Mouse (Mus musculus) hindbrain, embryonic 15.5 days (tissue): Measurements from ENCODE around the gene Arhgap22. TPM values are rescaled to one million over a fixed set of nuclear protein-coding genes. Genes with fewer than 3 reads are reported as not detected.

ENCODE experiments used
- ATAC-seq: fragments of 200-750 bp; cut with Nextera tagmentation; 2 replicates; pipeline ENCODE4 v1.8.0; 2017; ENCODE audit warnings: low read depth, moderate number of reproducible peaks, moderate TSS enrichment; ENCODE audit not compliant: low FRiP score
- H3K27ac ChIP-seq: fragments of 300-500 bp; sonication (generic); replicated peaks from 2 replicates; pipeline ENCODE4 v1.5.1; 2015; ENCODE audit warnings: mild to moderate bottlenecking, inconsistent platforms
- H3K27me3 ChIP-seq: fragments of 300-500 bp; sonication (generic); 2 replicates; pipeline ENCODE4 v1.6.1; 2015; ENCODE audit warnings: control low read depth, inconsistent platforms
- H3K36me3 ChIP-seq: fragments of 300-500 bp; sonication (generic); 2 replicates; pipeline ENCODE4 v1.6.1; 2015; ENCODE audit warnings: control low read depth, inconsistent platforms
- H3K4me1 ChIP-seq: fragments of 300-500 bp; sonication (generic); replicated peaks from 2 replicates; pipeline ENCODE4 v1.6.1; 2015; ENCODE audit warnings: control low read depth, inconsistent platforms
- H3K4me2 ChIP-seq: fragments of 300-500 bp; sonication (generic); 2 replicates; pipeline ENCODE4 v1.6.1; 2015; ENCODE audit warnings: moderate library complexity, mild to moderate bottlenecking, inconsistent platforms
- H3K4me3 ChIP-seq: fragments of 300-500 bp; sonication (generic); 2 replicates; pipeline ENCODE4 v1.5.1; 2015; ENCODE audit warnings: mild to moderate bottlenecking, inconsistent platforms
- H3K9ac ChIP-seq: fragments of 300-500 bp; sonication (generic); 2 replicates; pipeline ENCODE4 v1.6.1; 2015; ENCODE audit warnings: inconsistent platforms
- H3K9me3 ChIP-seq: fragments of 300-500 bp; sonication (generic); 2 replicates; pipeline ENCODE4 v1.6.1; 2016; ENCODE audit warnings: control low read depth, inconsistent platforms
- WGBS: fragments of 180-500 bp; shearing (Covaris S2); methylation state at CpG from one replicate; pipeline ENCODE4 v1.1.7; 2015; 5-methylcytosine and 5-hydroxymethylcytosine counted together
- polyA plus RNA-seq: library from polyadenylated mRNA; unstranded; fragments of >200 nt; fragmentation: Nextera tagmentation; extraction: Ambion mirVana; gene quantifications from 2 replicates; pipeline ENCODE4 v1.2.1, GENCODE M21; 2015

Arhgap22 gene
- polyA plus RNA-seq, 1 experiment from 2014 or later = 2.6 TPM

DNA sequence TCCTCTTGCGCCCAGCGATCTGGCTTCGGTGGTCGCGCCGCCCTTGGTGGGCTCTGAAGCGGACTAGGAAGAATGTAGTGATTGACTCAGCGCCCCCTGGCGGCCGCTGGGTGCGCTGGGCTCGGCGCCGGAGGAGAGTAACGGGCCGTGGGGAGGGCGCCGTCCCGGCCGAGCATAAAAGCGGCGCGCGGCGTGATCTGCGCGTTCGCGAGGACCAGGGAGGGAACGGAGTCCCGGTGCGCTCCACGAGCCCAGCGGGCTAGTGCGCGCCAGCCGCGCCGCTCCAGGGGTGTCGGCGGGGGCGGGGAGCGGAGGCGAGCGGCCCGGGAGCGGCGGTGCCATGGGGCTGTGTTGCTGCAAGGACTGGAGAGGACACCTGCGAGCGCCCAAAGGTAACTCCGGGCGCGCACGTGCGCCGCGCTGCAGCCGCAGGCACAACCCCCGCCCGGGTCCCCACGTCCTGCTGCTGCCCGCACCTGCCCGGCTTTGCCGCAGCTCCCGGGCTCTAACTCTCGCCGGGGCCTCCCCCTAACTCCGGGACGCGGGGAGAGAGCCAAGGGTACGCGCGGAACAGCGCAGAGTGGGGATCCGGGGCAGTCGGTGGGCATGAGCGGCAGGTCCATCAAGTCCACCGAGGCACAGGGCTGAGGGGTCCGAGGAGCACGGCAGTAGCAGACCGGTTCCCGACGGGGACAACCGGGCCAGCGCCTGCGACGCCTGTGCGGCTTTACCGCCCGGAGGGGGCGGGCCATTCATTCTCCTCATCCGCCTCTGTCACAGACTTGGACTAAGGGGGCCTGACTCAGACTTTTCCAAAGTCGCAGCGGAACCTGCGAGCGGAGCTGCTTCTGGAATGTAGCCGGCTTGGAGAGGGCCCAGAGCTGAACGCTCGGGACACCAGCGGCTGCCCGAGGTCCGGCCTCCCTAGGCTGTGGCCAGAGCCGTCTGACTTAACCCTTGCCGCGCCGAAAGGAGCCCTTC, 106.0 kb downstream of the Arhgap22 start:
- peak overlapping the region; percentile 41 for H3K9ac ChIP-seq
- no peaks in the 10 kb centered on the region for H3K9me3 ChIP-seq
- peaks cover 26% of the 10 kb centered on the region; the same call in 1 of the 2 replicates for H3K4me1 ChIP-seq
- under 1% methylated on average over 103 of the region's 106 CpGs for WGBS
- H3K4me2 ChIP-seq = peak overlapping the region; percentile 99
- H3K27me3 ChIP-seq = peaks cover 32% of the 10 kb centered on the region
- H3K27ac ChIP-seq = 0 out of 2 replicates have a peak overlapping the region, but pooled peaks have one; percentile 1
- ATAC-seq = peak; percentile 63
- peak overlapping the region; percentile 60 for H3K4me3 ChIP-seq
- H3K36me3 ChIP-seq = no peaks in the 10 kb centered on the region

DNA sequence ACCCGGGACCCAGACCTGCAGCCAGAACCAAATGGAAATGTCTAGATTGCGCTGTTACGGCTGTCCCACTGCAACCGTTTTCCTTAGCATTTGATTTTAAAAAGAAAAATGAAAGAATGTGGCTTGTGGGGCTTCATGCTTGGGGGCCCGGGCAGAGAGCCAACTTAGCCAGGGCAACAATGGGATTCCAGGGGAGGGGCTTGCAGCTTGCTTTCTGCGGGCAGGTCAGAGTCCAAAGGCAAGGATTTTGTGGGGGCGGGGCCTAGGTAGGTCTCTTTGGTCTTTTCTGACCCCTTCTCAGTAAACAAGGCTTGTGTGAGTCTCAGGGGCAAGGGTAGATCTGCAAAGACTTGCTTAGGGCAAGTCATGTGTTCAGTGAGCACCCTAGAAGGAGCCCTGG, 107.0 kb downstream of the Arhgap22 start:
- Histone ChIP-seq H3K27ac (no peak overlapping the region), H3K4me3 (no peak overlapping the region), H3K4me2 (peak overlapping the region; percentile 99), H3K27me3 (peaks cover 32% of the 10 kb centered on the region), H3K9me3 (no peaks in the 10 kb centered on the region), H3K9ac (no peak overlapping the region), H3K4me1 (peaks cover 26% of the 10 kb centered on the region; the same call in 1 of the 2 replicates), H3K36me3 (no peaks in the 10 kb centered on the region)
- 8% methylated on average over 7 of the region's 7 CpGs for WGBS
- no peak for ATAC-seq

DNA sequence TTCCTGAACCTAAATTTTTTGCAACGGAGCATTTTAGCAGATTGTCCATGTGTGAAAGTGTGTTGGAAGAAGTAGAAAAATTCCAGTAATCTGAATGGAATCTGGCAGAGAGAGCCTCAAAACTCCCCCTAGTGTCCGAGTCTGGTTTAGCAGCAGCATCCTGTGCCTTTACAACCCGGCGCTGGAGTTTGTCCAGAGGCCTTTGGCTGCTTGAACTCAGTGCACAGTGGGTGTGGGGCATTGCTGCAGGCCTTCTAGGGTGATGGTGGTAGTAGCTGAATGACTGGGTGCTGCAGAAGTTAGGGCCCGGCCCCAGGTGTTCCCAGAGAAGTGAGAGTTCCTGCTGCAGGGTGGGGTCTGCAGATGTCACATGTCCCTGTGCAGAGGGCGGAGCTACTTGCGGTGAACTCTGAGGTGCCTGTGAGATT, 108.8 kb downstream of the Arhgap22 start:
- Histone ChIP-seq H3K9ac (no peak overlapping the region), H3K27ac (no peak overlapping the region), H3K27me3 (peaks cover 31% of the 10 kb centered on the region), H3K4me2 (no peak overlapping the region), H3K4me3 (no peak overlapping the region), H3K4me1 (peaks cover 26% of the 10 kb centered on the region; the same call in 1 of the 2 replicates), H3K9me3 (no peaks in the 10 kb centered on the region), H3K36me3 (no peaks in the 10 kb centered on the region)
- WGBS = 26% methylated on average over 7 of the region's 7 CpGs
- no peak for ATAC-seq

DNA sequence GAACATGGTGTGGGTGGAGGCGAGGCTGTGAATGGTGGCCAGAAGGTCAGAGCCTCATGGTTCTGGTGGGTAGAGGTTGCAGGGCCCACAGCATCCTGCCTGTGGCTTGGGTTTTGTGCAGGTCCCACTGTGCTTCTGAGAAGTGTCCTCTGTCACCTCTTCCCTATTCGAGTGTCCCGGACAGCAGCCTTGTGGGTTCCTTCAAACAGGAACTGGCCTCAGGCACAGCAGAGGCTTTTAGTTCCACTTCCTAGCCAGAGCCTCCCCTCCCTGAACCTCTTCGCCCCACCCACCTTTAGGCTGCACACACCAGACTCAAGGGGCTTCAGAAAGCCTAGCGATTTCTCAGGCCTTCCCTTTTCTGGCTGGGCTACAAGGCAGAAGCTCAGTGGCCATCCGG, 110.7 kb downstream of the Arhgap22 start:
- no peak overlapping the region for H3K9ac ChIP-seq
- no peaks in the 10 kb centered on the region for H3K9me3 ChIP-seq
- H3K4me1 ChIP-seq = peaks cover 20% of the 10 kb centered on the region; the same call in 1 of the 2 replicates
- 77% methylated on average over 6 of the region's 6 CpGs for WGBS
- no peak overlapping the region for H3K4me2 ChIP-seq
- no peak overlapping the region for H3K4me3 ChIP-seq
- peaks cover 23% of the 10 kb centered on the region for H3K27me3 ChIP-seq
- H3K27ac ChIP-seq = no peak overlapping the region
- ATAC-seq = no peak
- H3K36me3 ChIP-seq = no peaks in the 10 kb centered on the region

DNA sequence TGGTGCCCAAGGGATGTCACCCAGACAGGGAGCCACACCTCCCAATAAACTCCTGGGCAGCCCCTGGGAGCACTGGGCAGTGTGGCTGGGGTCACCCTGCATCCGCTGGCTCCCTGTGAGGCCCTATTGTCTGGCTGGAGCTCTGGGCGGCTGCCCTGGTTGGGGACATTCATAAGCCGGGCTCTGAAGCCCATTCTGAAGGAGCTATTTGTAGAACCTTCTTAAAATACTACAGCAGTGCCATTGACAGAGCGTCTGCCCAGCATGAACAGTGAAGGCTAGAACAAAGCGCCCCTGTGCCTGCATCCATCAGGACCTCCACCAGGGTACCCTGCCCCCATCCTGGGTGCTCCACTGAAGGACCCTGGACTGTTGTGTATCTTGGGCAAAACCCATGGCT, 114.5 kb downstream of the Arhgap22 start:
- no peaks in the 10 kb centered on the region for H3K9me3 ChIP-seq
- 0 out of 2 replicates have a peak, but pooled peaks cover 3% of the 10 kb centered on the region for H3K27me3 ChIP-seq
- H3K4me2 ChIP-seq = no peak overlapping the region
- peak; percentile 69 for ATAC-seq
- no peak overlapping the region for H3K4me3 ChIP-seq
- H3K4me1 ChIP-seq = 0 out of 2 replicates have a peak, but pooled peaks cover 3% of the 10 kb centered on the region
- H3K27ac ChIP-seq = no peak overlapping the region
- no peaks in the 10 kb centered on the region for H3K36me3 ChIP-seq
- WGBS = 41% methylated on average over 5 of the region's 5 CpGs
- no peak overlapping the region for H3K9ac ChIP-seq

DNA sequence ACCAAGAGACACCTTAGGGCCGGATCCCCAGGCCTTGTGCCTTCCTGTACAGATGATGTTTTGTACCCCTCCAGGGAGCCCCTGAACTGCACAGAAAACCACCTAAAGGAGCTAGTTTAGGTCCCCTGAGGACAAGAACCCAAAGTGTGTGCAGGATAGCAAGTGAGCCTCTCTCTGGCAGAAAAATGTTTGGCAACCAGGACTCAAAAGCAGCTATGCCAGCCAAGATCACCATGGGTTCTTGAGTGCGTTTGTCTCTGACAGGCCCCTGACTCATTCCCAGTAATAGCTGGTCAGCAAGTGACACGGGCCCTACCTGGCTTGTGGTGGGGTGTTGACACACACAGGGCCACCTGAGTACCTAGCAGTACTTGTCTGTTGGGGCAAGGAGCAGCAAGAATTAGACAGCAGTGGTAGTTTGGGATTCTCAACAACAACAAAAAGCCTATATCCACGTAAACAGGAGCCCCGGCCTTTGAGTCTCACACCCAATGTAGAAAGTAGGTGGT, 115.5 kb downstream of the Arhgap22 start:
- H3K9ac ChIP-seq = no peak overlapping the region
- no peak for ATAC-seq
- H3K4me3 ChIP-seq = no peak overlapping the region
- H3K9me3 ChIP-seq = no peaks in the 10 kb centered on the region
- 0 out of 2 replicates have a peak, but pooled peaks cover 3% of the 10 kb centered on the region for H3K4me1 ChIP-seq
- no peak overlapping the region for H3K4me2 ChIP-seq
- H3K36me3 ChIP-seq = no peaks in the 10 kb centered on the region
- no peak overlapping the region for H3K27ac ChIP-seq
- H3K27me3 ChIP-seq = no peaks in the 10 kb centered on the region
- 95% methylated on average over 5 of the region's 5 CpGs for WGBS

DNA sequence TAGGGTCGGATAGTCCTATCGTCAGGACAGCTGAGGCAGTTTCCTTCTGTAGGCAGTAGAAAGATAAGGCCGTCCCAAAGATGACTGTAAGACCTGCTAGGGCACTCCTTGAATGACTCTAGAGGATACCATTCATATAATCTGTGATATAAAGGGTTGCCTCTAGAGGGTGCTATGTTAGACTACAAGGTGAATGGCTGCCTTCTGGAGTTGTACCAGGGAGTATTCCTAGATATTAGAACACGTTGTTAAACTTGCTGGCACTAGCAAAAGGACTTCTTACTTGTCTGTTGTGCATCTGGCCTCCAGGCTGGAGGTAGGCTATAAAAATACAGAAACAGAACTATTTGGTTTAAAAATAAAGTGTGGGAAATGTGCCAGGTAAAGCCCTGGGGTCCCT, 117.2 kb downstream of the Arhgap22 start:
- Histone ChIP-seq H3K4me1 (0 out of 2 replicates have a peak, but pooled peaks cover 6% of the 10 kb centered on the region), H3K4me2 (no peak overlapping the region), H3K9ac (no peak overlapping the region), H3K9me3 (no peaks in the 10 kb centered on the region), H3K4me3 (no peak overlapping the region), H3K27ac (no peak overlapping the region), H3K27me3 (no peaks in the 10 kb centered on the region), H3K36me3 (no peaks in the 10 kb centered on the region)
- 69% methylated on average over 4 of the region's 4 CpGs for WGBS
- ATAC-seq = no peak

DNA sequence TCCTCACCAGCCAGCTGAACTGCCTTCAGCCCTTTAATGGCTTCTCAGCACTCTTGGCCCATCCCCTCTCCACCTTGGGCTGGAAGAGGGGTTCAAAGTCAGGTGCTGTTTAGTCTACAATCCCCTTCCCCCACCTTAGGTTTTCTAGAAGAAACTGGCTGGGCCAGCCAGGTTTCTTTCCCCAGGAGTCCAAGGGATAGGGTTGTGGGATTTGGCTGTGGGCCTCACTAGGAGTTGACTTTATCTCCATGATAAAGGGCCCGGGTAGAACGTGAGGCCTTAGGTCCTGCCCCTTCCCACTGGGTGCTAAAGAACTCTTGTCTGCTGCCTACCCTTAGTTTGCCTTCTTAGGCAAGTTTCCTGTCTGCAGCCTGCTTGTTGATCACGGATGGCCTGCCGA, 117.8 kb downstream of the Arhgap22 start:
- WGBS = 35% methylated on average over 4 of the region's 4 CpGs

DNA sequence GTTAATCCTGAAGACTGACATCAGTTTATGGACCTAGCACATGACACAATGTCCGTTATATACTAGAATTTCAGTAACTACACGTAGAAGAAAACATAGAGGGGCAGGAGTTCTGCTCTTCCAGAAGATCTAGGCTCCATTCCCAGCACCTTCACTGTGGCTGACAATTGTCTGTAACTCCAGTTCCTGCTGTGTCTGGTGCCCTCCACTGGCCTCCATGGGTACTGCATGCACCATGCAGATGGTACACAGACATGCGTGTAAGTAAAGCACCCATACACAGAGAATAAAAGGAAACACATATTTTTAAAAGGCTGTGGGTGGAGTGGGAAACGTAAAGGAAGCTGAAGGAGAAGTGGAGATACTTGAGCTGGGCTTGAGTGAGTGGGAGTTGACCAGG, 120.0 kb downstream of the Arhgap22 start:
- ATAC-seq = no peak
- Histone ChIP-seq H3K27ac (no peak overlapping the region), H3K9ac (no peak overlapping the region), H3K4me2 (no peak overlapping the region), H3K9me3 (no peaks in the 10 kb centered on the region), H3K27me3 (0 out of 2 replicates have a peak, but pooled peaks cover 3% of the 10 kb centered on the region), H3K4me1 (0 out of 2 replicates have a peak, but pooled peaks cover 3% of the 10 kb centered on the region), H3K4me3 (no peak overlapping the region), H3K36me3 (no peaks in the 10 kb centered on the region)
- 88% methylated on average over 4 of the region's 4 CpGs for WGBS

More for the DNA sequence above, 117.8 kb downstream of the Arhgap22 start:
- H3K9ac ChIP-seq = no peak overlapping the region
- H3K27me3 ChIP-seq = no peaks in the 10 kb centered on the region
- no peaks in the 10 kb centered on the region for H3K9me3 ChIP-seq
- 0 out of 2 replicates have a peak, but pooled peaks cover 6% of the 10 kb centered on the region for H3K4me1 ChIP-seq
- no peak overlapping the region for H3K4me3 ChIP-seq
- H3K27ac ChIP-seq = no peak overlapping the region
- no peak overlapping the region for H3K4me2 ChIP-seq
- ATAC-seq = no peak
- H3K36me3 ChIP-seq = no peaks in the 10 kb centered on the region

DNA sequence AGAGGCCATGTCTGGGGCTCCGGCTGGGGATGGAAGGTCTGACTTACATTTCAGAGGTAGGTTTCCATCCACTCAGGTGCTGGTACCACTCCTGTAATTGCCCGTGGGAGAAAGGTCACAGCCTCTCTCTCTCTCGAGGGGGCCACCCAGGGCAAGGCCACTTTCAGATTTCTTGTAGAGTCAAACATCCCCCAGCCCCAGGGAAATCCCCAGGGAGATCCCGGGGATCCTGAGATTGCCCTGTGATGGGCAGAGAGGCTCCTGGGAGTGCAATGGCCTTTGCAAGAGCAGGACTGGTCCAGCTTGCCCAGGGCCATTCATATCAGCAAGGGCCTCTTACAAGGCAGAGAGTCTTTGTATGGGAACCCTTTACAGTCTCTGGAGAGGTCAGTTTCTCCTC, 120.6 kb downstream of the Arhgap22 start:
- no peak for ATAC-seq
- H3K9me3 ChIP-seq = no peaks in the 10 kb centered on the region
- H3K4me3 ChIP-seq = no peak overlapping the region
- H3K9ac ChIP-seq = no peak overlapping the region
- WGBS = 82% methylated on average over 4 of the region's 4 CpGs
- H3K36me3 ChIP-seq = no peaks in the 10 kb centered on the region
- no peak overlapping the region for H3K4me2 ChIP-seq
- no peak overlapping the region for H3K27ac ChIP-seq
- 0 out of 2 replicates have a peak, but pooled peaks cover 3% of the 10 kb centered on the region for H3K27me3 ChIP-seq
- H3K4me1 ChIP-seq = 0 out of 2 replicates have a peak, but pooled peaks cover 3% of the 10 kb centered on the region

DNA sequence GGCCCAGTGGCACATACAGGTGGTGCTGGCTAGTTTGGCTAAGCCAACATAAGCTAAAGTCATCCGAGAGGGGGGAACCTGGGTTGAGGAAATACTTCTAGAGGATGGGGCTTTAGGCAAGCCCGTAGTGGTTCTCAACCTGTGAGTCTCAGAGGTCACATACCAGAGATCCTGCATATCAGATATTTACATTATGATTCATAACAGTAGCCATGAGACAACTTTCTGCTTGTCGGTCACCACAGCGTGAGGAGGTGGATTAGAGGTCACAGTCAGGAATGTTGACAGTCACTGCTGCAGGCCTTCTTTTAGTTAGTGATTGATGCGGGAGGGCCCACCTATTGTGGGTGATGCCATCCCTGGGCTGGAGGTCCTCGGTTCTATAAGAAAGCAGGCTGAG, 121.9 kb downstream of the Arhgap22 start:
- Histone ChIP-seq H3K9ac (no peak overlapping the region), H3K4me2 (no peak overlapping the region), H3K4me1 (0 out of 2 replicates have a peak, but pooled peaks cover 3% of the 10 kb centered on the region), H3K4me3 (no peak overlapping the region), H3K27ac (no peak overlapping the region), H3K27me3 (0 out of 2 replicates have a peak, but pooled peaks cover 3% of the 10 kb centered on the region), H3K9me3 (no peaks in the 10 kb centered on the region), H3K36me3 (no peaks in the 10 kb centered on the region)
- WGBS = 71% methylated on average over 6 of the region's 6 CpGs
- ATAC-seq = no peak

DNA sequence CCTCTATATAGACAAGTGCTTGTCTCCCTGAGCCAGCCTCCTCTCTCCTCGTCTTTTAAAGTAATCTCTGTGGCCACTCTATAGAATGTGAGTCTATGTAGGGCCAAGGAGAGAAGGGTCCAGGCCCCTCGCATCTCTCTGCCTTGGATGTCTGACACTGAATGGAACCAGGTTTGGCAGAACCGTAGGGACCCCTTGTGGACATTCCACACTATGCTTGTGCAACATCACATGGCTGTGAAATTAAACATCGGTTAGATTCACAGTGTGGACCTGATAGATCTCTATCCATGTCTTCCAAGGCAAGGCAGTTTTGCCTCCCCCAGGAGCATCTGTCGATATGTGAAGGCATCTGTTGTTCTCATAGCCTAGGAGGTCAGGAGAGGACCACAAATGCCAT, 124.9 kb downstream of the Arhgap22 start:
- Histone ChIP-seq H3K27ac (no peak overlapping the region), H3K4me2 (no peak overlapping the region), H3K9me3 (no peaks in the 10 kb centered on the region), H3K4me1 (0 out of 2 replicates have a peak, but pooled peaks cover 3% of the 10 kb centered on the region), H3K4me3 (no peak overlapping the region), H3K36me3 (no peaks in the 10 kb centered on the region), H3K27me3 (0 out of 2 replicates have a peak, but pooled peaks cover 3% of the 10 kb centered on the region), H3K9ac (no peak overlapping the region)
- WGBS = 72% methylated on average over 5 of the region's 5 CpGs
- no peak for ATAC-seq
